Mouse (Mus musculus) fibroblast of lung, adult 2 months (primary cell): Measurements from ENCODE around the gene Ticrr.

Experiments used
- DNase-seq: peaks from one replicate; pipeline ENCODE4 v3.0.0-alpha.2; 2011; ENCODE audit warnings: low read depth

The Ticrr gene

DNA sequence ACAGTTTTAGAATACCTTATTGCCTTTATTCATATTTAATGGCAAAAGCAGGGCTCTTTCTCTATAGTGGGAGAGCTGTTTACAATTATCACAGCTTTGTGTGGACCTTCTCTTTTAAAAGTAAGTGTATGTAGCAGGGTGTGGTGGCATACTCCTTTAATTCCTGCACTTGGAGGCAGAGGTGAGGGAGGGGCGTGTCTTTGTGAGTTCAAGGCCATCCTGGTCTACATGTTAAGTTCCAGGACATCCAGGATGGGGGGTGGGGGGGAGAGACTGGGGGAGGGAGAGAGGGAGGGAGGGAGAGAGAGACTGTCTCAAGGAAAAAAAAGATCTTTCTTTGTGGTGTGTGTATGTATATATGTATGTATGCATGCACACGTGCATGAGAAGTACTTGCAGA lies 20.2 kb downstream of the Ticrr start:
- no peak for DNase-seq

DNA sequence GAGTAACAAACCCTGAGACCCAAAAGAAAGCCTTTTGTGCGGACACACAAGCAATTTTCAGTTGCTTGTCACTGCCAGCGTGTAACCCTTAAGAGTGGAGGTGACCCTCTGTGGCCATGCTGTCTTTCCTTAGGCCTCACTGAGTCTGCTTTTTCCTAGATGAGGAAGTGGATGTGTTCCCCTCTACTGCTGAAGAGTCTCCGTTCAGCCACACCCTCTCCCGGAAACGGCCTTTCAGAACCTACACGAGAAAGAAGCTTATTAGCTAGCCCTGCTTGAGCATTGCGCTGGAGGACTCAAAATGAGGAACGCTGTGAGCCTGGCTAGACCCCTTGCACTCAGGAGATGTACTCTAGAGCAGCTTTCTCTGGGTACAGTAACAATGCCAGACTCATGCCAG lies 36.5 kb downstream of the Ticrr start:
- no peak for DNase-seq

- DNase-seq = no peak
Observed at GRCm38 (mm10) chr7:79702755-79703154, 42.8 kb downstream of the Ticrr start.

DNA sequence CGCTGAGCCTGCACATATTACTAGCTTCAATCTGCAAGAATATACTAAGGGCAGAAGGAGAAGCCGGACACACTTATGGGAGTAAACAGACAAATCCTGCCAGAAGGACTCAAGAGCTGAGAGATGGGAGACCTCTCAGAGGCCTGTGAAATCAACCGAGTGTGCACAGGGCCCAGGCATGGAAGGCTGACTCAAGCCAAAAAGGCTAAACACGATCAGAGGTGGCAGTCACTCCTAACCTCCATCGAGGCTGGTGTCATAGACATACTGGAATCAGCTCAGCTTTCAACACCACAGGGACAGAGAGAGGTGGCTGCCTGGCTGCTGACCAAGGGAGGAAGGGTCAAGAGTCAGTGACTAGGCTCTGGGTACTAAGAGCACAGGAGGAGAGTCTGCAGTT lies 45.2 kb downstream of the Ticrr start:
- no peak for DNase-seq

GRCm38 (mm10) chr7:79710130-79710607 lies 50.2 kb downstream of the Ticrr start:
- no peak for DNase-seq

DNA sequence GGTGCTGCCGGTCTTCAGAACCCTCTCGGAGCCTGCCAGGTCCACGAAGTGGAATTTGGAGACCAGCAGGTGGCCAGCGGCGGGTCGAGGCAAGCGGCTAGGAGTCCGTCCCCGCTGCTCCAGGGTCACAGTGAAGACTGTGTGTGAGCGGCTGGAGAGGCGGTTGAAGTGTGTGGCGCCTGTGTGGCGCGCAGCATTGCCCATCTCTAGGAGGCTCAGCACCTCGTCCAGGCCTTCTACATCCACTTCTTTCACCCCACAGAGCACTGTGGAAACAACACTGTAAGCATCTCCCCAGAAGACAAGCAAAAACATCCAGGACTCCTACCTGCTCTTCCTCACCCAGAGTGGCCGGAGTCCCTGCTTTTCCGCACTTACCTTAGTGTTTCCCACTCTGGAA lies 50.8 kb downstream of the Ticrr start:
- no peak for DNase-seq

- peak; percentile 41 for DNase-seq
Observed at GRCm38 (mm10) chr7:79715187-79715981, 55.4 kb downstream of the Ticrr start, which contains the start of gene Kif7. Gene Kif7, minus strand, starts transcription at chr7:79715720.

DNA sequence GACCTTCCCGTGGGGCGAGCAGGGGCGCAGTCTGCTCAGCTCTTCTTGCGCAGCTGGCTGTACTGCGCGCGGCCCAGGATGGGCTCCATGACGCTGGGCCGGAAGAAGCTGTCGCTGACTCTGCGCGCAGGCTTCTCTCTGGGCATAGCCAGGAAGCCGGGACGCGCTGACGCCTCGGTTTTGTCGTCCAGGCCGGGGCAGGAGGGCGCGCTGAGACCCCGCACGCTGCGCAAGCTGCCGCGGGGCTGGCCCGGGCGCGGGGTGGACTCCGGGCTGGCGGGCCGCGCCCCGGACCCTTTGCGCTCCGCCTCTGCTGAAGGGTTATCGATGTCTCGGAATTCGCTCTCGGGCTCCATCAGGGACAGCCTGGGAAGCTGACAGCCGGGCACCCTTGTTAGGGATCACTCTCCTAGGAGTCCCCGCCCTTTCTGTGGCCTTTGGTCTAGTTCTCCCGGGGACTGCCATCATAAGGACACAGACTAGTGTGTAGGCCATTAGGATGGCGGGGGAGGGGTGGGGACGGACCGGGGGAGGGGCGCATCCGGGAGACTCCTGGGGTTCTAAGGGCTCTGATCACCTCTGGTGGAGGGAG lies 61.5 kb downstream of the Ticrr start:
- DNase-seq = no peak

DNA sequence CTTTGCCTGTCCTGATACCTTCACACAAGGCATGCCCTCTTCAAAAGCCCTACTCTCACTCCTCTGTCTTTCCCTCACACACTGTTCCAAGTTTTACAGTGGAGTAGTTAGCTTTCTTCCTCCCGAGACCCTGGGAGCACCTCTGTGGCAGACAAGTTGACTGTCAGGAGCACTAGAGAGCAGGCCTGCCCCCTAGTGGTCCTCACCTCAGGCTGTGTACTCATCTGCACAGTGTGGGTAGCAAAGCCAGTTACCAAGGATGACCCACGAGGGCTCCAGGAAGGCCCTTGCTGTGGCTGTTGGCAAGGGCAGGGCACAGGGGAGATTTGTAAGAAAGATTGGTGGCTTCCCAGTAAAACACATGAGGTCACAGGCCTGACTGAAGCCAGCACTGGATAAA lies 67.1 kb downstream of the Ticrr start:
- no peak for DNase-seq

- DNase-seq = no peak
Observed at GRCm38 (mm10) chr7:79728219-79728618, 68.2 kb downstream of the Ticrr start.

DNA sequence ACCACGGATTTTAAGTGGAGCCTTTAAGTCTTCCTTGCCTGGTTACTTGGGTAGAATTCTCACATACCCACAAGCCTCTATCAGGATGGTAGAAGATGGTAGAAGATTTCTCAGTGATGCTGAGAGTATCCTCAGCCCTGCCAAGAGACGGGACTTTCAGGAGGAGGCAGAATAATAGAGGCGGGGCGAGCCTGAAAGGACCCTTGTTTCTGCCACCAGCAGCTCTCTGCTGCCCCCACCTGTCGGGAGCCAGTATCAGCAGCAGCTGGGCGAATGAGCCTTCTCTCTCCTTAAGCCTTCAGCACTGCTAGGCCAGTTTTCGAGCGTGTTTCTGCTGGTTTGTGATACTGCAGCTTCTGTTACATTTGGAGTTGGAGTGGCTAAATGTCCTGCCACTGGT lies 69.2 kb downstream of the Ticrr start:
- DNase-seq = no peak

GRCm38 (mm10) chr7:79729743-79730370 lies 69.9 kb downstream of the Ticrr start:
- no peak for DNase-seq

- DNase-seq = no peak
Observed at GRCm38 (mm10) chr7:79731438-79731837, 71.4 kb downstream of the Ticrr start.

DNA sequence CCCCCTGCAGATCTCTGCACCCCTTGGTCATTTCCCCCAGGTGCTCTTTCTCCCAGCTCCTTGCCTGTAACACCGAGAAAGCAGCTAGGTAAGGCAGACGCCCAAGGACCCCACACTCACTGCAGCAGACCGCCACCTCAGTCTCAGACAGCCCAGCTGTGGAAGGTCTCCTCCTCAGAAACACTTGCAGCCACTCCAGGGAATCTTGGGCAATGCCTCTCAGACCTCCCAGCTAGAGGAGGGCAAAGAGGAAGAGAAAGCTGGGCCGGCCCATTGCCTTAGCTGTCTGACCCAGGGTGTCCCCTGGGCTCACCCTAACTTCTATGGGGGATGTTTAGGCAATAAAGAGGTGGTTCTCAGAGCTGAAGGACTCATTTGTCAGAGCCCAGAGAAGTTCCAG lies 72.6 kb downstream of the Ticrr start, which contains the start of gene Plin1:
Plin1 (minus strand) TSS at position 282 of the 400 bp plus-strand sequence.
- DNase-seq = no peak

DNA sequence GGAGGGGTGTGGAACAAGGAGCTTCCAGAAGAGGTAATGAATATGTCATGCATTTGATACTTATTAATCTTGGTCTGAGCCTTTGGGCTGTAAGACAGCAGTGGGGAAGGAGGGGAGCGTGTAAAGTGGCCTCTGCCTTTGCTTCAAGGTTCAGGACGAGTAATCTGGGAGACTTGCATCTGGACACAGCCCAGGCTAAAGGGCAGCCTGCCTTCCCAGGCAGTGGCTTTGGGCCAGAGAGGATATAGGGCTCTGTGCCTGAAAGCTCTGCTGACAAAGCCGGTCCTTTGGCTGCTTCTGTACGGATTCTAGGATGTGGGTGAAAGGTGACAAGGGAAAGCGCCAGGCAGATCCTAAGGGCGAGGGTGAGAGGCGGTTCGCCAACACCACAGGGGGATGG lies 74.6 kb downstream of the Ticrr start:
- no peak for DNase-seq

GRCm38 (mm10) chr7:79736511-79736910 lies 76.5 kb downstream of the Ticrr start:
- no peak for DNase-seq

GRCm38 (mm10) chr7:79738913-79739312 lies 78.9 kb downstream of the Ticrr start:
- no peak for DNase-seq

DNA sequence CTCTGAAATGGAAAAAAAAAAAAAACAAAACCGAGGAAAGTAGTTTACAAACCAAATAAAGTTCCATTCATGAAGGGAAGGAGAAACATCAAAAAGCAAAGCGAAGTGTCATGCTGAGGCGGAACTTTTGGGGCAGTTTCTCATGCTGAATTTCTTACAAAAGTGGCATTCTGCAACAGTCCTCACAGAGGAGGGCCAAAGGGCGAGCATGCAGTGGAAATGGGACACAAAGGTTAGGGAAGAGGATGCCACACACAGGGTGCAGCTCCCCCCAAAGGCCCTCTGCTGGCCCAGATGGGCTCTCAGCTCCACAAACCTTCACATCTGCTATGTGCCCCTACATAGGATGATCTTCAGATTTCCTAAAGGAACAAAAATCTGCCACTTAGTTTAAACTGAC lies 80.3 kb downstream of the Ticrr start:
- no peak for DNase-seq

DNA sequence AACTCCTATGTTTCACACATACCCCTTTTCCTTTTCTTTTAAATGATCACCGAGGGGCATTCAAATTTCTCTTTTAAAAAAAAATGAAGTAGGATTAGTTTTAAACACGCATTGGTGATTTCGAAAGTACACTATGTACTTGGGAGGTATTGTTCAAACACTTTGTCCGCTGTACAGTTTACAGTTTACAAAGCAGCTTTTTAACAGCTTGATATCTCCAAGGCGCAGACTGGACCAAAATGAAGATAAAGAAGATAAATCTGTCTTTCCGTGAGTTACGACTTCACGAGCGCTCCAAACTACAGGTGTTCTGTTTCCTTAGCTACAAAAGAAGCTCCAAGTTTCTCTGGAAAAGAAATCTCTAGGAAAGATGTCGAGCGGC lies 82.3 kb downstream of the Ticrr start:
- DNase-seq = no peak

DNA sequence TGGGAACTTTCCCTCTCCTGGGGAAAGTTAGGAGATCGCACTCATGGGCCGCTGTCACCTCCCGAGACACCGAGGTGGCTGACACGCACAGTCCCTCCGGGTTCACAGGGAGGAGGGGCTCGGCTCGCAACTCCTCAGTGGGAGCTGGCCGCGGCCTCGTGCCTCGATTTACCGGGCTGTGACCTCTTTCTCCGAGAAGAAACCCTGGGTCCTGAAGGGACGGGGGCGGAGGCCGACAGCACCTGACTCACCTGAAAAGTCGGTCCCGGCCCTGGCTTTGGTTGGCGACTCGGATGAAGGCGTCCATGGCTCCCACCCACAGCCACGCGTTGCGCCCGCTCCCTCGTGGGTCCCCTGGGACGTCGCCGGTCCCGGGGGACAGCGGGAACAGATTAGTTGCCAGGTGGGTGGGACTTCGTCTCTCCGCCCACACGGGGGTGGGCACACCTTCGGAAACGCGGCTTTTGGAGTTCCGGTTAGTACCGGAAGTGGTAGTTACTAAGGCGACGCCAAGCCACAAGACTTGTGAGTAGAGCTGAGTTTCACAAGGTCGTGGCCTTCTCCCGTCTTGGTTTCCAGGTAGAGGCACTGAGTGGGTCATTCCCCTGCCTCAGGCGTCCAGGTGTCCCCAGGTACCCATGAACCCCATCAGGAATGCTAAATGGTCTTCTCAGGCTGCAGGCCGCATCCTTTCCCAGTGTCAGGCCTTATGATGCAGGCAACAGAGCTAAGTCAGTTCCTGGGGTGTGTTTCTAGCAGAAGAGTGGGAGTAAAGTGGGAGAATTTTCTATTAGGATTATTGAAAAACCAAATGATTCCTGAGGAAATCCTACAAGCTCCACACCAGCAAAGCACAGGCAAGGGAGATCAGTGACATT lies 82.9 kb downstream of the Ticrr start, which contains the start of the genes Pex11a and Wdr93:
Pex11a (minus strand) TSS at position 473 of the 878 bp plus-strand sequence.
Wdr93 (plus strand) TSS at position 505 of the 878 bp plus-strand sequence.
- peak; percentile 53 for DNase-seq

DNA sequence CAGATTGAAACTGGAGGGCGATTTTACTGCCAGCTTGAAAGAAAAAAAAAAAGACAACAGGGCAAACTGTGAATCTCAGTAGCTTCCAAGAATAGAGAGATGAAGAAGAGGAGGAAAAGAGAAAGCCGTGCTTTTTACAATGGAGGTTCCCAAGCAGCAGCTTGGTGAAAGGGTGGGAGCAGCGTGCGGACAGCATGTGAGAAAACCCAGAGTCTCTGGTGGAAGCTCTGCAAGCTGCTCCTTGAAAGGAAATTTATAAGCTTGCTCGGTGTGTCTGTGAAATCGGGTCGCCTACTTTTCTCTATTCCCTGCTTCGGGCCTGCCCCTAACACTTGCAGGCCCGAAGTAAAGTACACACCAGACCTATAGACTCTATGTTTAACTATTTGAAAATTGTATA lies 84.1 kb downstream of the Ticrr start:
- no peak for DNase-seq

DNA sequence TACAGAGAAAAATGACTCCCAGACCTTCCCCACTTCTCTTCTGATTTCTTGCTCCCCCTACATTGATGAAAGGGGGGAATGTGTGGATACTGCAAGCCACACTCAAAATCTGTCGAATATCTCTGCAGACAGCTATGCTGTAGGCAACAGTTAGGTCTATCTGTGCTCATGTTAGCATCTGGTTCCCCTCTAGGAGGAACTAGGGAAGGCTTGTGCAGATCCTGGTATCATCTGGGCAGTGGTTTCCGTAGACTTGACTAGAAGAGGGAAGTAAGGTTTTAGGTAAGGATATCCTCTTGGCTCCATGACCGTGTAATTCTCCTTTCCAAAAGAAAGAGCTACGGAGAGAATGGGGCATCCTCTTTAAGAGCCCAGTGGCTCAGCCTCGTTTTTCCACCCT lies 84.6 kb downstream of the Ticrr start:
- DNase-seq = no peak
